Mouse (Mus musculus): Measurements from ENCODE around the gene Fndc1.

Fndc1 gene

GRCm38 (mm10) chr17:7690271-7690670, 136.8 kb downstream of the Fndc1 start:
- no peak for DNase-seq (ENCODE audit: low spot score)

Measured in embryo, embryonic 10.5 days (tissue).